Comparison of ENCODE assay signal across 14 mouse cellular contexts in the genomic region with DNA sequence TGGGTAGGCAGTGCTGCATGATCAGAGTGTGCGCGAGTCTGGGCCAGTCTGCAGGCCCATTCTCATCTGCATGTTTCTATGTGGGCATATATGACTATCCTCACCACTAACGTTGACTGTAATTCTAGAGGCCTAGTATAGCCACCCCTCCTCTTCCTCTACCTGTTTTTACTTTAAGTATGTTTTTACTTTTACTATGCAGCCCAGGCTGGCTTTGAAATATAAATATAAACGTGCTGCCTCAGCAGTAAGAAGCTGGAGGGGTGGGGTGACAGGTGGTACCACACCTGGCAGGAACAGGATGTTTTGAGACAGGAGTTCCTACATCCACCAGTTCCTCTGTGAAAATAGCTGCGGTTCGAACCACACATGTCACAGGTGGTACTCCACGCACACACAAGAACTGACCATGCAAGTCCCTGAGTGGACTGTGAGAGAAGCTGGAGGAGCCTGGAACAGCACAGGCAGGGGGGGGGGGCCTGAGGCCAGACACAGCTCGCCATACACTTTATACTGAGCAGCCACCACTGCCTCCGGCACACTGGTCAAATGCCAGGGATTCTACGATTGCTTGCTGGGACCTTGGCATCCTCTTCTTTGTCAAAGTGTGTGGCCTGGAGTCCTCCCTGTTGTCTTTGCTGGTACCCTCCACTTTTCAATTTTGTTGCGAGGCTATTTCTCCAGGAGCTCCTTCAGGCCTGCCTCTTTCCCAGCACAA.
DNase-seq lines count a peak whose midpoint lies in the region; ATAC-seq and TF ChIP-seq lines count a peak whose summit lies in the region.
"Had no signal": no experiment of that assay in that cellular context is flagged by ENCODE, and none has a peak within 500 bp of the region (broad histone marks: within the 10 kb centered on the region; RNA-seq: fewer than 3 reads in every experiment).

No protein-coding gene starts in this region.

- H3K27me3 ChIP-seq in forebrain, embryonic 11.5 days (ENCODE audit: control insufficient read depth, insufficient read depth, low read length): no peaks in the 10 kb centered on the region
- no peaks in the 10 kb centered on the region for H3K27me3 ChIP-seq in forebrain, embryonic 13.5 days
- H3K27me3 ChIP-seq in midbrain, postnatal 0 days (ENCODE audit: insufficient read depth, low read length): no peaks in the 10 kb centered on the region
- H3K27me3 ChIP-seq in midbrain, embryonic 10.5 days (ENCODE audit: low read depth, poor library complexity, severe bottlenecking): no peaks in the 10 kb centered on the region
- H3K27me3 ChIP-seq in stomach, postnatal 0 days (ENCODE audit: control insufficient read depth, insufficient read depth, low read length): no peaks in the 10 kb centered on the region

- no peaks in the 10 kb centered on the region for H3K4me1 ChIP-seq in forebrain, embryonic 11.5 days (replicated peaks; ENCODE audit: control insufficient read depth, insufficient read depth, low read length)
- H3K4me1 ChIP-seq in forebrain, embryonic 13.5 days: no peaks in the 10 kb centered on the region
- H3K4me1 ChIP-seq in midbrain, postnatal 0 days (ENCODE audit: insufficient read depth, low read length): no peaks in the 10 kb centered on the region
- no peaks in the 10 kb centered on the region for H3K4me1 ChIP-seq in midbrain, embryonic 10.5 days
- H3K4me1 ChIP-seq in stomach, postnatal 0 days (replicated peaks; ENCODE audit: control insufficient read depth, insufficient read depth): no peaks in the 10 kb centered on the region
- H3K4me1 ChIP-seq: forebrain, embryonic 10.5 days had no signal

- H3K4me2 ChIP-seq in forebrain, embryonic 11.5 days (ENCODE audit: low read depth, low read length, severe bottlenecking): no peak overlapping the region
- no peak overlapping the region for H3K4me2 ChIP-seq in forebrain, embryonic 13.5 days
- H3K4me2 ChIP-seq in midbrain, postnatal 0 days (ENCODE audit: low read depth, low read length, poor library complexity, severe bottlenecking): no peak overlapping the region
- no peak overlapping the region for H3K4me2 ChIP-seq in stomach, postnatal 0 days (replicated peaks; ENCODE audit: low read depth)

- no peak for TF ChIP-seq EP300 in stomach, postnatal 0 days (optimal IDR thresholded peaks at IDR 0.05)

- TF ChIP-seq CTCF in midbrain, postnatal 0 days (IDR thresholded peaks at IDR 0.05): no peak
- TF ChIP-seq CTCF in stomach, postnatal 0 days (IDR thresholded peaks at IDR 0.05; ENCODE audit: low read depth): no peak

- no peaks in the 10 kb centered on the region for H3K9me3 ChIP-seq in forebrain, embryonic 11.5 days (ENCODE audit: control insufficient read depth, low read length)
- H3K9me3 ChIP-seq in forebrain, embryonic 13.5 days (replicated peaks): no peaks in the 10 kb centered on the region
- H3K9me3 ChIP-seq in midbrain, postnatal 0 days (ENCODE audit: low read length): no peaks in the 10 kb centered on the region
- H3K9me3 ChIP-seq in midbrain, embryonic 10.5 days (replicated peaks): no peaks in the 10 kb centered on the region
- no peaks in the 10 kb centered on the region for H3K9me3 ChIP-seq in stomach, postnatal 0 days (ENCODE audit: control insufficient read depth, low read length)
- H3K9me3 ChIP-seq: forebrain, embryonic 10.5 days had no signal

- no peaks in the 10 kb centered on the region for H3K36me3 ChIP-seq in forebrain, embryonic 11.5 days (ENCODE audit: control insufficient read depth, insufficient read depth, low read length)
- H3K36me3 ChIP-seq in forebrain, embryonic 13.5 days (ENCODE audit: poor library complexity, severe bottlenecking): peaks cover 4% of the 10 kb centered on the region; the same call in 1 of the 2 replicates
- no peaks in the 10 kb centered on the region for H3K36me3 ChIP-seq in midbrain, postnatal 0 days (ENCODE audit: insufficient read depth, low read length)
- H3K36me3 ChIP-seq in midbrain, embryonic 10.5 days: peaks cover 8% of the 10 kb centered on the region
- H3K36me3 ChIP-seq in macrophage (ENCODE audit: inconsistent target): no peaks in the 10 kb centered on the region
- no peaks in the 10 kb centered on the region for H3K36me3 ChIP-seq in stomach, postnatal 0 days (ENCODE audit: control insufficient read depth, insufficient read depth, low read length)

- H3K9ac ChIP-seq in forebrain, embryonic 11.5 days (ENCODE audit: low read length): no peak overlapping the region
- no peak overlapping the region for H3K9ac ChIP-seq in forebrain, embryonic 13.5 days
- H3K9ac ChIP-seq in midbrain, postnatal 0 days (replicated peaks; ENCODE audit: low read length, poor library complexity, severe bottlenecking): no peak overlapping the region
- no peak overlapping the region for H3K9ac ChIP-seq in stomach, postnatal 0 days (ENCODE audit: low read length)

- no peaks in the 10 kb centered on the region; the same call in 1 of the 2 replicates for H3K79me2 ChIP-seq in macrophage (ENCODE audit: inconsistent target)

- ATAC-seq in forebrain, embryonic 11.5 days (replicated peaks; ENCODE audit: low FRiP score): no peak
- ATAC-seq in forebrain, embryonic 13.5 days: no peak
- ATAC-seq in midbrain, postnatal 0 days (ENCODE audit: low FRiP score): no peak
- ATAC-seq in stomach, postnatal 0 days (ENCODE audit: low FRiP score, low TSS enrichment): no peak
- ATAC-seq: intestine, embryonic 16.5 days had no signal

- DNase-seq in forebrain, embryonic 11.5 days (ENCODE audit: low spot score): peak; percentile 38
- peak; percentile 43 for DNase-seq in midbrain, postnatal 0 days (ENCODE audit: low spot score)
- no peak for DNase-seq in midbrain, embryonic 10.5 days (ENCODE audit: low spot score)
- DNase-seq in thymus, postnatal 36 days: peak; percentile 61 to 80
- no peak for DNase-seq in layer of hippocampus, postnatal 10 days (ENCODE audit: low spot score in 2 of 2)
- DNase-seq in stomach, postnatal 0 days (ENCODE audit: low spot score): no peak
- DNase-seq: adrenal gland, adult 8-10 months; heart, postnatal 14 days; kidney, postnatal 14 days had no signal

- no peak overlapping the region for H3K27ac ChIP-seq in forebrain, embryonic 11.5 days (ENCODE audit: low read depth, low read length)
- H3K27ac ChIP-seq in forebrain, embryonic 13.5 days: no peak overlapping the region
- no peak overlapping the region for H3K27ac ChIP-seq in midbrain, postnatal 0 days (ENCODE audit: low read depth, low read length)
- no peak overlapping the region for H3K27ac ChIP-seq in midbrain, embryonic 10.5 days (replicated peaks)
- H3K27ac ChIP-seq in macrophage: peak overlapping the region; percentile 90
- H3K27ac ChIP-seq in stomach, postnatal 0 days (replicated peaks): no peak overlapping the region
- H3K27ac ChIP-seq: forebrain, embryonic 10.5 days; left cerebral cortex, adult 2 months had no signal

- WGBS in forebrain, embryonic 11.5 days: 89% methylated on average over 11 of the region's 11 CpGs
- 89% methylated on average over 11 of the region's 11 CpGs for WGBS in forebrain, embryonic 13.5 days
- 85% methylated on average over 11 of the region's 11 CpGs for WGBS in midbrain, postnatal 0 days
- WGBS in midbrain, embryonic 10.5 days: 95% methylated on average over 11 of the region's 11 CpGs
- WGBS in macrophage (ENCODE audit: missing documents): 79% methylated on average over 11 of the region's 11 CpGs
- WGBS in stomach, postnatal 0 days: 74% methylated on average over 11 of the region's 11 CpGs

- H3K4me3 ChIP-seq in forebrain, embryonic 11.5 days (ENCODE audit: low read depth, low read length): no peak overlapping the region
- no peak overlapping the region for H3K4me3 ChIP-seq in forebrain, embryonic 13.5 days
- H3K4me3 ChIP-seq in midbrain, postnatal 0 days (ENCODE audit: low read depth, low read length): no peak overlapping the region
- H3K4me3 ChIP-seq in midbrain, embryonic 10.5 days: no peak overlapping the region
- H3K4me3 ChIP-seq in macrophage (ENCODE audit: inconsistent target): no peak overlapping the region
- H3K4me3 ChIP-seq in stomach, postnatal 0 days (ENCODE audit: low read depth, low read length): no peak overlapping the region
- H3K4me3 ChIP-seq: forebrain, embryonic 10.5 days; left cerebral cortex, adult 2 months had no signal

Comparison
In these comparisons a context has a peak if more than half of its experiments do, and no peak if none do; other contexts are left out.
1. DNase-seq: peak in forebrain, embryonic 11.5 days (single experiment), midbrain, postnatal 0 days (single experiment) and thymus, postnatal 36 days (2 of 2); none in midbrain, embryonic 10.5 days (single experiment), layer of hippocampus, postnatal 10 days (0 of 2) and stomach, postnatal 0 days (single experiment).